Mouse (Mus musculus) liver, embryonic 14.5 days (tissue): ENCODE measurements at regions not wholly inside any gene's neighbourhood (a gene's known extent, or its start where the extent isn't known, plus 50 kb on each side); places are given as distances from the start of the nearest gene placed in this dataset.

Experiments used
- ATAC-seq: fragments of 200-750 bp; cut with Nextera tagmentation; 2 replicates; pipeline ENCODE4 v1.8.0; 2017; ENCODE audit warnings: moderate number of reproducible peaks, mild to moderate bottlenecking, moderate library complexity; ENCODE audit not compliant: insufficient read depth
- DNase-seq, 3 experiments: peaks; one replicate each; pipeline ENCODE4 v3.0.0-alpha.2; 2012 to 2013; ENCODE audit warnings: low read depth in 3 of 3, low spot score in 3 of 3
- H3K27ac ChIP-seq: fragments of 300-500 bp; sonication (generic); 2 replicates; pipeline ENCODE4 v1.5.1; 2014; ENCODE audit warnings: moderate library complexity, mild to moderate bottlenecking, control low read depth, inconsistent platforms
- H3K27me3 ChIP-seq: fragments of 300-500 bp; sonication (generic); 2 replicates; pipeline ENCODE4 v1.6.1; 2014; ENCODE audit warnings: mild to moderate bottlenecking, low read length, moderate library complexity; ENCODE audit not compliant: control insufficient read depth, insufficient read depth
- H3K36me3 ChIP-seq: fragments of 300-500 bp; sonication (generic); replicated peaks from 2 replicates; pipeline ENCODE4 v1.6.1; 2014; ENCODE audit warnings: low read depth; ENCODE audit not compliant: control insufficient read depth, insufficient read depth
- H3K4me1 ChIP-seq, 2 experiments: fragments of 200-500 bp in 1 of 2; fragments of 300-500 bp in 1 of 2; sonication (generic) in 1 of 2; replicated peaks; 2 replicates each; pipeline ENCODE4 v1.6.1; 2012 to 2014; ENCODE audit warnings: antibody characterized with exemption in 1 of 2, inconsistent platforms in 1 of 2, low read length in 1 of 2; ENCODE audit not compliant: control insufficient read depth in 2 of 2, insufficient read depth in 2 of 2
- H3K4me2 ChIP-seq: fragments of 300-500 bp; sonication (generic); 2 replicates; pipeline ENCODE4 v1.6.1; 2014; ENCODE audit warnings: low read depth, mild to moderate bottlenecking, control low read depth, moderate library complexity
- H3K4me3 ChIP-seq, 2 experiments: fragments of 200-500 bp in 1 of 2; fragments of 300-500 bp in 1 of 2; sonication (generic) in 1 of 2; 2 replicates each; pipeline ENCODE4 v1.5.1; 2012 to 2014; ENCODE audit warnings: low read depth in 2 of 2, low read length in 2 of 2, mild to moderate bottlenecking in 2 of 2, control low read depth in 1 of 2, inconsistent platforms in 1 of 2, moderate library complexity in 1 of 2; ENCODE audit not compliant: insufficient read depth in 1 of 2
- H3K9ac ChIP-seq: fragments of 300-500 bp; sonication (generic); replicated peaks from 2 replicates; pipeline ENCODE4 v1.6.1; 2014; ENCODE audit warnings: mild to moderate bottlenecking, control low read depth, moderate library complexity
- H3K9me3 ChIP-seq: fragments of 300-500 bp; sonication (generic); 2 replicates; pipeline ENCODE4 v1.6.1; 2016; ENCODE audit warnings: low read length, mixed read lengths; ENCODE audit not compliant: control insufficient read depth
- CTCF ChIP-seq: IDR thresholded peaks from 2 replicates; pipeline ENCODE4 v1.5.1; 2016; ENCODE audit warnings: antibody characterized with exemption, low read depth, control low read depth
- EP300 ChIP-seq: IDR thresholded peaks from 2 replicates; pipeline ENCODE4 v1.6.1; 2016; ENCODE audit warnings: antibody characterized with exemption, low read depth
- WGBS: fragments of 180-500 bp; shearing (Covaris S2); extraction: QIAGEN DNeasy Blood & Tissue Kit; methylation state at CpG from one replicate; pipeline ENCODE4 v1.1.7; 2014; ENCODE audit not compliant: insufficient replicate concordance; 5-methylcytosine and 5-hydroxymethylcytosine counted together

DNA sequence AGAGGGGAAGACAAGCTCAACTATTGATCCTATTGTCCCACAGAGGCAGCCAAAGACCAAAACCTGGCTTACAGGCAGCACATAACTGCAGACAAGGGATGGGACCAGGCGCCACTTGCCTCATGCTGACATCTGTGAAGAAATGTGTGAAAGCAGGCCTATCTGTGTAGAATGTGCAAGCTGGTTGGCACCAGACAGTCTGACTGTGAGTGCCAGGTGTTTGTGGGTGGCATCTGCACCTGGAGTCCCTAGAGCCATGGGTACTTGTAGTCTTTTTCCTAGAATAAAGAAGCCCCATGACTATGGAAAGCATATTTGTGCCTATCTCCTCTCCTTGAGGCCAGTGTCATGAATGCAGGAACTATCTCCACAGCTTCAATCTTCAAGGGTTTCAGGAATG is 208.4 kb downstream of the Ppargc1a start:
- no peak overlapping the region for H3K4me2 ChIP-seq
- H3K9ac ChIP-seq, result no peak overlapping the region
- TF ChIP-seq EP300 (no peak), CTCF (no peak)
- no peak overlapping the region for H3K27ac ChIP-seq
- no peak for ATAC-seq
- no peak for DNase-seq
- no peaks in the 10 kb centered on the region for H3K9me3 ChIP-seq
- H3K27me3 ChIP-seq, result no peaks in the 10 kb centered on the region
- 44% methylated on average over 1 of the region's 1 CpGs for WGBS
- no peak overlapping the region for H3K4me3 ChIP-seq
- no peaks in the 10 kb centered on the region for H3K36me3 ChIP-seq
- no peaks in the 10 kb centered on the region for H3K4me1 ChIP-seq

DNA sequence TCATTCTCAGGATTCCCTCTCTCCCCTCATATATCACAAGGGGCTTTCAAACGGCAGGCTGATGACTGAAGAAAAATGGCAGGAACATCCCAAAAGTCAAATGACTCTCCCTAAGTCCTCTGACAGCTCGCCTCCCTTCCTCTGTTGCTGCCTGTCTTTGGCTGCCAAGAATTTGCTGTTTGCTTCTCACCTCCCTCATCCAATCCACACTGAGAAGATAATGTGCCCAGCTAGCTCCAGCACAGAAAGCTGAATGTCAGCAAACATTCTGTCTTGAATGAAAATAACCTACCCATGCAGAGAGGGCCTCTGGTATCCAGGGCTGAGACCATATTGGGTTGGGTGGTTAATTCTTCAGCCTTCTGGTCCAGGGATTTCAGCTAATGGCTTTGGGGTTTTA is 219.3 kb downstream of the Ppargc1a start:
- Histone ChIP-seq H3K4me1 (no peaks in the 10 kb centered on the region), H3K27me3 (no peaks in the 10 kb centered on the region), H3K4me3 (no peak overlapping the region), H3K36me3 (no peaks in the 10 kb centered on the region), H3K4me2 (no peak overlapping the region), H3K27ac (no peak overlapping the region), H3K9me3 (no peaks in the 10 kb centered on the region), H3K9ac (no peak overlapping the region)
- WGBS, result 47% methylated on average over 2 of the region's 2 CpGs
- DNase-seq (no peak), ATAC-seq (no peak)
- TF ChIP-seq EP300, result no peak
- TF ChIP-seq CTCF, result no peak

DNA sequence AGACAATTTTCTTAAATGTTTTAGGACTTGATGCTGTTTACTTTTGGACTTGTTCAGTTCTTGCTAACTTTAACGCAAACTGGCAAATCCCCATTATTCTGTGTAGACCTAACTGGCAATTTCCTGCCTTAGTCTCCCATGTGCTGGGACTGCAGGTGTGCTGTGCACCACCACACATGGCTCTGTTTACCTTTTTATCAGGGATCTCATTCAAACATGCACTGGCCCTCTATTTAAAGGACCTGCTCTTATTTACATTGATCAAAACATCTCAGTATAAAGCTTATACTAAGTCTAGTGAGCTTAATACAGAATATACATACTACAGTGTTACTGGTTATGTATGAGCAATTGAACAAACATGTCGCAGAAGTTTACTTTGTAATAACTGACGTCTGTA is 238.4 kb downstream of the Ppargc1a start:
- Histone ChIP-seq H3K4me1 (no peaks in the 10 kb centered on the region), H3K9ac (no peak overlapping the region), H3K4me2 (no peak overlapping the region), H3K4me3 (no peak overlapping the region), H3K9me3 (no peaks in the 10 kb centered on the region), H3K27me3 (no peaks in the 10 kb centered on the region), H3K36me3 (no peaks in the 10 kb centered on the region), H3K27ac (no peak overlapping the region)
- TF ChIP-seq CTCF (no peak), EP300 (no peak)
- 67% methylated on average over 3 of the region's 3 CpGs for WGBS
- DNase-seq (no peak), ATAC-seq (no peak)

DNA sequence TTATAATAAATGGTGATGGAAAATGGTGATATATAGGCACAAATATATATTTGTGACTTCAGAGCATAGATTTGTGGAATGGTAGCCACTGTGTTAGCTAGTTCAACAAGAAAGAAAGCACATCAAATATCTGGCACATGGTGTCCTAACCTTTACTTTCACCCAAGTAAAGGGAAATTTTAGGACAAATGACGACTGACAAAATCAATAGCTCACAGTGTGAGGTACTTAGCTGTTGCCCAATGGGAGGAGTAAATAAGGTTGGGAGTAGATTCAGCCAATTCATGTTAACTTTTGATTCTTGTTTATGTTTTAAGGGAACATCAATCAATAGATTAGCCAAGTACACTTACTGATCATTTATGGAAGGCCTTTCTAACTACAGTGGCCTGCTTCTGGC is 278.3 kb downstream of the Ppargc1a start:
- ATAC-seq (no peak), DNase-seq (no peak)
- Histone ChIP-seq H3K27ac (no peak overlapping the region), H3K9ac (no peak overlapping the region), H3K36me3 (no peaks in the 10 kb centered on the region), H3K4me3 (no peak overlapping the region), H3K4me2 (no peak overlapping the region), H3K27me3 (no peaks in the 10 kb centered on the region), H3K9me3 (no peaks in the 10 kb centered on the region), H3K4me1 (no peaks in the 10 kb centered on the region)
- WGBS, result 41% methylated on average over 1 of the region's 1 CpGs
- TF ChIP-seq EP300, result no peak
- TF ChIP-seq CTCF, result no peak

DNA sequence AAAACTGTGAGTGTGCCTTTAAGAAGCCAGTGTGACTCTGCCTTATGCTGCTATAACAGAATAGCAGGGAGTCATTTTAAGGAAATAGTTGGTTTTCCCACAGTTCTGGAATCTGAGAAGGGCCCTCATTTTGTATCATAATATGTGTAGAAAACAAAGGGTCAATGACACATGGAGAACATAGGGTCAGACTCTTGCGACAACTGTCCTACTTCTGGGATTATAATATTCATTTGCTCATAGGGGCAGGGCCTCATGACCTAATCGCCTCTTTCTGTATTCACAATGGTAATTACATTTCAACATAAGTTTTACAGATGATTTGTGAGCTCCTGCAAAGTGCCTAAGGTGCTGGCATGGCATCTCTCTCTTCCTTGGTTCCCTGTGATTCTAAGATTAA is 279.3 kb downstream of the Ppargc1a start:
- Histone ChIP-seq H3K36me3 (no peaks in the 10 kb centered on the region), H3K9me3 (no peaks in the 10 kb centered on the region), H3K4me1 (no peaks in the 10 kb centered on the region), H3K4me3 (no peak overlapping the region), H3K4me2 (no peak overlapping the region), H3K27me3 (no peaks in the 10 kb centered on the region), H3K27ac (no peak overlapping the region), H3K9ac (no peak overlapping the region)
- WGBS, result 52% methylated on average over 2 of the region's 2 CpGs
- DNase-seq (no peak), ATAC-seq (no peak)
- no peak for TF ChIP-seq CTCF
- no peak for TF ChIP-seq EP300
